Mouse (Mus musculus) yolk sac, embryonic 10.5 days (tissue): ENCODE data around the gene Zkscan8.
"Not testable (repeated sequence)": the region's sequence is repeated elsewhere in the genome, so short reads cannot be mapped to it uniquely, and the experiment has no call there.

ENCODE experiments used
- DNase-seq: peaks from one replicate; pipeline ENCODE4 v3.0.0-alpha.2; 2017; ENCODE audit warnings: low spot score

Zkscan8 gene

GRCm38 (mm10) chr13:21530781-21531201 lies at the start of gene Zkscan8:
Gene Zkscan8 (minus strand): TSS chr13:21531120.
- peak; percentile 94 for DNase-seq

- no peak for DNase-seq
Observed at GRCm38 (mm10) chr13:21559793-21560192, 28.9 kb upstream of the Zkscan8 start, which contains the start of gene Olfr1535. Gene Olfr1535 (minus strand): TSS chr13:21559893.

- no peak for DNase-seq
Observed at GRCm38 (mm10) chr13:21550416-21551110, 19.6 kb upstream of the Zkscan8 start.

- no peak for DNase-seq
Observed at GRCm38 (mm10) chr13:21549487-21549886, 18.6 kb upstream of the Zkscan8 start.

- DNase-seq = no peak
Observed at GRCm38 (mm10) chr13:21542708-21543107, 11.8 kb upstream of the Zkscan8 start, which contains the start of gene Olfr1366. Gene Olfr1366 (minus strand): TSS chr13:21542808.

- DNase-seq = no peak
Observed at GRCm38 (mm10) chr13:21530136-21530535, 784 bp downstream of the Zkscan8 start.

- DNase-seq = peak; percentile 92
Observed at GRCm38 (mm10) chr13:21506221-21506649, 24.7 kb downstream of the Zkscan8 start.

GRCm38 (mm10) chr13:21502296-21502695 lies 28.6 kb downstream of the Zkscan8 start:
- no peak for DNase-seq

GRCm38 (mm10) chr13:21501182-21501581 lies 29.7 kb downstream of the Zkscan8 start, which contains the start of gene Gm11273:
Gene Gm11273 (minus strand): TSS chr13:21501418.
- not testable (repeated sequence) for DNase-seq

- DNase-seq = no peak
Observed at GRCm38 (mm10) chr13:21495080-21495479, 35.8 kb downstream of the Zkscan8 start, which contains the start of gene AK157302. Gene AK157302 (plus strand): TSS chr13:21495223.

- DNase-seq = no peak
Observed at GRCm38 (mm10) chr13:21492847-21493246, 38.1 kb downstream of the Zkscan8 start.

GRCm38 (mm10) chr13:21486881-21487280 lies 44.0 kb downstream of the Zkscan8 start:
- DNase-seq = no peak

- peak; percentile 56 for DNase-seq
Observed at GRCm38 (mm10) chr13:21478759-21479670, 51.9 kb downstream of the Zkscan8 start, which contains the start of the genes Zkscan4 and Gm10065. Gene Zkscan4 (plus strand): TSS chr13:21478907. Gene Gm10065 (minus strand): TSS chr13:21479441.

- no peak for DNase-seq
Observed at GRCm38 (mm10) chr13:21472427-21472826, 58.5 kb downstream of the Zkscan8 start.

GRCm38 (mm10) chr13:21469097-21469496 lies 61.8 kb downstream of the Zkscan8 start:
- DNase-seq = no peak

GRCm38 (mm10) chr13:21468061-21469019 lies 62.6 kb downstream of the Zkscan8 start, which contains the start of gene Nkapl:
Gene Nkapl (minus strand): TSS chr13:21468509.
- DNase-seq = peak; percentile 90

- DNase-seq = no peak
Observed at GRCm38 (mm10) chr13:21467336-21467735, 63.6 kb downstream of the Zkscan8 start.
